Mouse (Mus musculus) right cerebral cortex, postnatal 4 days (tissue): ENCODE data around the gene Scn4a.

ENCODE experiments used
- DNase-seq: peaks from one replicate; pipeline ENCODE4 v3.0.0-alpha.2; 2022

Gene Scn4a

GRCm38 (mm10) chr11:106271131-106271793 is 81.8 kb downstream of the Scn4a start:
- DNase-seq: no peak

GRCm38 (mm10) chr11:106269060-106269431 is 84.0 kb downstream of the Scn4a start:
- DNase-seq: no peak
